Mouse (Mus musculus) heart, embryonic 14.5 days (tissue): Measurements from ENCODE around the gene Nyap1. TPM values are rescaled to one million over a fixed set of nuclear protein-coding genes. Genes with fewer than 3 reads are reported as not detected.

ENCODE experiments used
- ATAC-seq: fragments of 200-750 bp; cut with Nextera tagmentation; 2 replicates; pipeline ENCODE4 v1.8.0; 2017; ENCODE audit warnings: low read depth, moderate TSS enrichment; ENCODE audit not compliant: insufficient number of reproducible peaks, insufficient read depth, low FRiP score
- H3K27ac ChIP-seq, 2 experiments: fragments of 200-500 bp in 1 of 2; fragments of 300-500 bp in 1 of 2; sonication (generic) in 1 of 2; replicated peaks in 1 of 2; 2 replicates each; pipeline ENCODE4 v1.5.1; 2012 to 2014; ENCODE audit warnings: low read depth in 2 of 2, low read length in 2 of 2, control low read depth in 1 of 2, mild to moderate bottlenecking in 1 of 2, mixed read lengths in 1 of 2; ENCODE audit not compliant: control insufficient read depth in 1 of 2, insufficient read depth in 1 of 2
- H3K27me3 ChIP-seq: fragments of 300-500 bp; sonication (generic); 2 replicates; pipeline ENCODE4 v1.6.1; 2014; ENCODE audit warnings: mild to moderate bottlenecking, low read length, control low read depth; ENCODE audit not compliant: control insufficient read depth, insufficient read depth
- H3K36me3 ChIP-seq: fragments of 300-500 bp; sonication (generic); 2 replicates; pipeline ENCODE4 v1.6.1; 2014; ENCODE audit warnings: mild to moderate bottlenecking, control low read depth, low read length, mixed read lengths; ENCODE audit not compliant: control insufficient read depth, insufficient read depth
- H3K4me1 ChIP-seq, 2 experiments: fragments of 200-500 bp in 1 of 2; fragments of 300-500 bp in 1 of 2; sonication (generic) in 1 of 2; 2 replicates each; pipeline ENCODE4 v1.6.1; 2012 to 2014; ENCODE audit warnings: low read length in 2 of 2, control low read depth in 1 of 2, mixed read lengths in 1 of 2; ENCODE audit not compliant: control insufficient read depth in 2 of 2, insufficient read depth in 2 of 2
- H3K4me2 ChIP-seq: fragments of 300-500 bp; sonication (generic); 2 replicates; pipeline ENCODE4 v1.6.1; 2014; ENCODE audit warnings: mild to moderate bottlenecking, low read length
- H3K4me3 ChIP-seq, 2 experiments: fragments of 200-500 bp in 1 of 2; fragments of 300-500 bp in 1 of 2; sonication (generic) in 1 of 2; 2 replicates each; pipeline ENCODE4 v1.5.1; 2012 to 2014; ENCODE audit warnings: low read length in 2 of 2, mild to moderate bottlenecking in 2 of 2, control low read depth in 1 of 2, low read depth in 1 of 2, moderate library complexity in 1 of 2; ENCODE audit not compliant: control insufficient read depth in 1 of 2, insufficient read depth in 1 of 2
- H3K9ac ChIP-seq: fragments of 300-500 bp; sonication (generic); 2 replicates; pipeline ENCODE4 v1.6.1; 2014; ENCODE audit warnings: mild to moderate bottlenecking, low read length
- H3K9me3 ChIP-seq: fragments of 300-500 bp; sonication (generic); 2 replicates; pipeline ENCODE4 v1.6.1; 2016; ENCODE audit warnings: low read length, control low read depth; ENCODE audit not compliant: control insufficient read depth
- WGBS: fragments of 180-500 bp; shearing (Covaris S2); extraction: QIAGEN DNeasy Blood & Tissue Kit; methylation state at CpG from one replicate; pipeline ENCODE4 v1.1.7; 2014; 5-methylcytosine and 5-hydroxymethylcytosine counted together
- polyA plus RNA-seq: library from polyadenylated mRNA; unstranded; fragments of >200 nt; fragmentation: Nextera tagmentation; extraction: Ambion mirVana; gene quantifications from 2 replicates; pipeline ENCODE4 v1.2.1, GENCODE M21; 2014

Nyap1 gene
- polyA plus RNA-seq, result 0.57 and 1.00 TPM in 2 replicates

GRCm38 (mm10) chr5:137741023-137741931 is at the start of gene Nyap1:
Gene Nyap1 (minus strand): TSS chr5:137741607.
- Histone ChIP-seq H3K9me3 (no peaks in the 10 kb centered on the region), H3K4me2 (peak within 1 kb of the TSS; percentile 93), H3K36me3 (no peaks in the 10 kb centered on the region), H3K27me3 (no peaks in the 10 kb centered on the region), H3K9ac (peak within 1 kb of the TSS; percentile 78), H3K4me3 (peak within 1 kb of the TSS; percentile 66 to 81), H3K27ac (peak within 1 kb of the TSS; percentile 51 to 72; a peak in 3 of 4 replicates), H3K4me1 (peaks cover 7 to 11% of the 10 kb centered on the region in 2 experiments; a peak in 3 of 4 replicates)
- WGBS, result under 1% methylated on average over 68 of the region's 71 CpGs
- peak; percentile 66 for ATAC-seq

GRCm38 (mm10) chr5:137788946-137789531 is 47.6 kb upstream of the Nyap1 start:
- Histone ChIP-seq H3K36me3 (peaks cover 9% of the 10 kb centered on the region), H3K4me3 (no peak overlapping the region), H3K27ac (no peak overlapping the region), H3K4me2 (no peak overlapping the region), H3K9me3 (no peaks in the 10 kb centered on the region), H3K9ac (no peak overlapping the region), H3K4me1 (peaks cover 15 to 19% of the 10 kb centered on the region in 2 experiments), H3K27me3 (no peaks in the 10 kb centered on the region)
- WGBS, result 94% methylated on average over 2 of the region's 2 CpGs
- no peak for ATAC-seq

GRCm38 (mm10) chr5:137788171-137788570 is 46.8 kb upstream of the Nyap1 start:
- H3K4me2 ChIP-seq, result peak overlapping the region; percentile 77
- H3K27me3 ChIP-seq, result no peaks in the 10 kb centered on the region
- WGBS, result 72% methylated on average over 24 of the region's 24 CpGs
- no peaks in the 10 kb centered on the region for H3K9me3 ChIP-seq
- H3K4me3 ChIP-seq, result peak overlapping the region in 1 of 2 experiments; percentile 49; a peak in 3 of 4 replicates
- H3K9ac ChIP-seq, result peak overlapping the region; percentile 55; the same call in 1 of the 2 replicates
- H3K4me1 ChIP-seq, result peaks cover 24 to 26% of the 10 kb centered on the region in 2 experiments
- peaks cover 18% of the 10 kb centered on the region for H3K36me3 ChIP-seq
- H3K27ac ChIP-seq, result no peak overlapping the region
- no peak for ATAC-seq

- Histone ChIP-seq H3K4me1 (peaks cover 26 to 28% of the 10 kb centered on the region in 2 experiments), H3K36me3 (peaks cover 26% of the 10 kb centered on the region), H3K4me2 (peak within 1 kb of the TSS; percentile 77), H3K27me3 (no peaks in the 10 kb centered on the region), H3K9me3 (no peaks in the 10 kb centered on the region), H3K9ac (peak within 1 kb of the TSS; percentile 96), H3K27ac (peak within 1 kb of the TSS; percentile 97 to 98), H3K4me3 (peak within 1 kb of the TSS; percentile 62 to 63)
- 0% methylated on average over 48 of the region's 48 CpGs for WGBS
- peak; percentile 38 for ATAC-seq
These were observed 45.9 kb upstream of the Nyap1 start, which contains the start of the genes Mepce and Zcwpw1 for GRCm38 (mm10) chr5:137787151-137787928. Gene Mepce (minus strand): TSS chr5:137787655. Gene Zcwpw1 (plus strand): TSS chr5:137787798.

GRCm38 (mm10) chr5:137786109-137786942 is 44.9 kb upstream of the Nyap1 start:
- peaks cover 26 to 28% of the 10 kb centered on the region in 2 experiments for H3K4me1 ChIP-seq
- peak overlapping the region; percentile 96 for H3K9ac ChIP-seq
- H3K9me3 ChIP-seq, result no peaks in the 10 kb centered on the region
- H3K36me3 ChIP-seq, result peaks cover 37% of the 10 kb centered on the region
- under 1% methylated on average over 75 of the region's 79 CpGs for WGBS
- peak overlapping the region; percentile 97 to 98 for H3K27ac ChIP-seq
- H3K27me3 ChIP-seq, result no peaks in the 10 kb centered on the region
- peak; percentile 92 for ATAC-seq
- H3K4me2 ChIP-seq, result peak overlapping the region; percentile 77
- peak overlapping the region; percentile 62 to 63 for H3K4me3 ChIP-seq

- Histone ChIP-seq H3K27me3 (no peaks in the 10 kb centered on the region), H3K36me3 (peaks cover 46% of the 10 kb centered on the region), H3K27ac (peak overlapping the region; percentile 97 to 98), H3K4me2 (peak overlapping the region; percentile 71), H3K4me1 (peaks cover 26 to 28% of the 10 kb centered on the region in 2 experiments), H3K4me3 (peak overlapping the region; percentile 62 to 63), H3K9me3 (no peaks in the 10 kb centered on the region), H3K9ac (peak overlapping the region; percentile 96)
- WGBS, result 2% methylated on average over 48 of the region's 62 CpGs
- ATAC-seq, result no peak
These were observed 44.0 kb upstream of the Nyap1 start for GRCm38 (mm10) chr5:137785164-137786031.
